Mouse (Mus musculus): ENCODE measurements around the gene Large2.

Gene Large2

DNA sequence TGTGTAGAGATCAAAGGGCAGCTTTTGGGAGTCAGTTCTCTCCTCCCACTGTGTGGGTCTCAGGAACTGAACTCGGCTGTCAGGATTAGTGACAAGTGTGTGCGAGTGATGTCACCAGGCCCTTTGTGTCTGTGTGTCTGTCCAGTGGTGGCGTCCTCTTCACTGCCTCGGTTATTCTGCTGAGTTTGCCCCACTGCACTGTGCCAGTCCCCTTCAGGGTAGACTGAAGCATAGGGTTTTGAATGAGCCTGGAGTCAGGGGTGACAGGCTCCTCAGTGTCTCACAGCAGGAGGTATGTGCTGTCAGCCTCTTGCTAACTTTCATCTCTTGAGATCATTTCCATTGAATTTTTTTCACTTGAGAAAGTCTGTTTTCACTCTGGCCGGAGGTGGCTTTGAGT, 21.3 kb downstream of the Large2 start:
- in situ Hi-C loops (cut with MboI; ENCODE audit: low pct_unique_long_range_greater_than_20kb in 1 of 2, low sequenced_read_pairs in 2 of 2, unreplicated experiment in 1 of 2) = no loop called here

DNA sequence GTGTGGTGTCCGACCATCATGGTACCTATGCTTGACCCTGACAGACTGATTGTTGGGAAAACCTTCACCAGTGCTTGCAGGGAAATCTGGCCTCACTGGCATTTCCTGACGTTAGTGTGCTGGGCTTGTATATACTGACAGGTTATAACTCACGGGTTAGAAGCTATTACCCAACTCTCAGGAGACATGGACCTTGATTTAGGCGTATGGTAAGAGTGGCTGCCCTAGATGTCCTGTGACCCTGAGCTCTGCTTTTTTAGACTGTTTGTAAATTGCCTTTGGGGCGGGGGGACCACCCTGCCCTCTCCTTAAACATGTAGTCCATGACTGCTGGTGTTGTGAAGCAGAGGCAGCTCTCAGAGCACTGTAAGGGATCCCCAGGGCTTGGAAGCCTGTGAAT, 24.0 kb downstream of the Large2 start:
- in situ Hi-C loops (cut with MboI; ENCODE audit: low pct_unique_long_range_greater_than_20kb in 1 of 2, low sequenced_read_pairs in 2 of 2, unreplicated experiment in 1 of 2) = no loop called here

DNA sequence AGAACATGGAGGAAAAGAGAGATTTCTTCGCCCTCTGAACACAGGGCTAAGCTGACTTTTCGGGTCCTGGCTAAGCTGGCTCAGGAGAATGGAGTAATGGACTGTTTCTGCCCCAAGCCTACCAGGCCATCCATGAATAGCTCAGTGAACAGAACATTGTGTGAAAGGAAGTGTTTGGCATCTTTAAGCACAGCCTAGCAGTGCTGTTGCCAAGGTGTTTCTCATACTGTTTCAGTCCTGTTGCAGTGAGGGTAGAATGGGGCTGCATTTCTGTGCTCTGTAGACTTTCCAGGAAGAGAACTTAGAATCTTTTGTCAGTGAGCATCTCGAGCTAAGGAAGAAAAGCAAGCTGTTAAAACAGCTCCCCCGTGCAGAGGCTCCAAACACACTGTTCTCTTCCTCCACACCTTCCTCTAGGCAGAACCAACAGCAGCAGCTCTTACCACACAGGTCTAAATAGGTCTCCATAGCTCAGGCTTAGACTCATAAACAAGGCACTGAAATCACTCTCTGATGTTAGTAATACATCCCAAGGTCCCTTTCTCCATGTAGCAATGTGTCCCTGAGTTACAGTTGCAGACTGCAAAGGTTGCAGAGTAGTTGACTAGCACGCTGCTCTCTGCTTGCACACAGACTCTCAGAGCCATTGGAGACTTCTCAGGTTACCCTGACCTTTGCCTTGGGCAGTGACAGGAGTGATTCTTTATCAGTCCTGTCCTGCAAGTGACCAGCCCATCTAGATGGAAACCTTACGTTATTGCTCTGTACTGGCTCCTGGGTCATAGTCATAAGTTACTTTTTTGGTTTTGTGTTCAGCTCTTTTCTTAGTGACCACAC, 24.9 kb downstream of the Large2 start:
- in situ Hi-C loops (cut with MboI; ENCODE audit: low pct_unique_long_range_greater_than_20kb in 1 of 2, low sequenced_read_pairs in 2 of 2, unreplicated experiment in 1 of 2) = no loop called here

GRCm38 (mm10) chr2:92347191-92347590, 27.5 kb downstream of the Large2 start:
- in situ Hi-C loops (cut with MboI; ENCODE audit: low pct_unique_long_range_greater_than_20kb in 1 of 2, low sequenced_read_pairs in 2 of 2, unreplicated experiment in 1 of 2) = no loop called here

- in situ Hi-C loops (cut with MboI; ENCODE audit: low pct_unique_long_range_greater_than_20kb in 1 of 2, low sequenced_read_pairs in 2 of 2, unreplicated experiment in 1 of 2) = no loop called here
Measured at GRCm38 (mm10) chr2:92342418-92342817, 32.3 kb downstream of the Large2 start.

DNA sequence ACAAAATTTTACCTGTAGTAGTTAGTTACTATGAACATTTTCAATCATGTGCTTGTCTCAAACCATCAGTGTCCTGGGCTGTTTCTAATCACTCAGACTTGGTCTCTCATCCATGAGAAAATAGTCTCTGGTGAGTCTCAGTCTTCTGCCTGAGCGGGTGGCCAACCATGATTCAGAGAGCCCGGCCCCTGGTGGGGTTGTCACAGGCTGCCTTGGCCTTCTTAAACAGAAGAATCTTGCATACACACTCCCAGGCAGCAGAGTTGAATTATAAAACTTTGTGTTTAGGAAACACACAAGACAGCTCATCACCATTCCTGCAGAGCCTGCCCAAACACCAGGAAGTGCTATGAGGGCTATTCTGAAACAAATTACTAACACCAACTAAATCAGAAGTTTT, 42.8 kb downstream of the Large2 start:
- in situ Hi-C loops (cut with MboI; ENCODE audit: low pct_unique_long_range_greater_than_20kb in 1 of 2, low sequenced_read_pairs in 2 of 2, unreplicated experiment in 1 of 2) = no loop called here

DNA sequence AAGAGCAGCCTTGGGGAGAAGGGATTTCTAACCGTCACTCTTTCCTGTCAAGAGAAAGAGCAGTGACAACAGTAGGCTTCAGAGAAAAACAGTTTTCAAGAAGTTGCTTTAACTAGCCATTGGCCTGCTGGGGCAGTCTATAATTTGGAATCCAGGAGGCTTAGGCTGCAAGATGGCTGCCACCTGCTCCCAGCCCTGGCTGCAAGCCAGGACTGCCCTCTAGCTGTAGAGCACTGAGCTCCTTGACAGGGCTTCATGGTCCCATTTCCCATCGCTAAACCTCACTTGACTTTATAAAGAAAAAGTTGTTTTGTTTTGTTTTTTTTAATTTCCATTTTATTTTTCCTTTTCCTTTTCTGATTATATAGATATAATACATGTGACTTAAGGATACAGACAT, 43.3 kb downstream of the Large2 start:
- in situ Hi-C loops (cut with MboI; ENCODE audit: low pct_unique_long_range_greater_than_20kb in 1 of 2, low sequenced_read_pairs in 2 of 2, unreplicated experiment in 1 of 2) = no loop called here

GRCm38 (mm10) chr2:92330840-92331239, 43.8 kb downstream of the Large2 start:
- in situ Hi-C loops (cut with MboI; ENCODE audit: low pct_unique_long_range_greater_than_20kb in 1 of 2, low sequenced_read_pairs in 2 of 2, unreplicated experiment in 1 of 2) = no loop called here

DNA sequence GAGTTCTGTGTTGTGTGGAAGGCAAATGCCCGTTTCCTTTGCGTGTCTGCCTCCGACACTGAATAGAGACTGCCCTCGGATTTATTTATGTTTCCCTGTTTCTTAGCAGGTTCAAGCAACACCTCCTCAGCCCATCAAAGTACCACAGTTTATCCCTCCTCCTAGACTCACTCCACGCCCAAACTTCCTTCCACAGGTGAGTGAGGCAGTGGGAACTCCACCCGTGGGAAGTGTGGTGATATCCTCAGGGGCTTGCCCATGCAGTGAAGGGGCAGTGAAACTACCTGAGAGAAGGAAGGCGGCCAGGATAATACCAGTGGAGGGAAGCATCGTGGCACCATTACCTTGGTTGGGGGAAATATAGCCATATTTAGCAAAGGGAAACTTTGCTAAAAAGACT, 46.5 kb downstream of the Large2 start:
- in situ Hi-C loops (cut with MboI; ENCODE audit: low pct_unique_long_range_greater_than_20kb in 1 of 2, low sequenced_read_pairs in 2 of 2, unreplicated experiment in 1 of 2) = no loop called here

- in situ Hi-C loops (cut with MboI; ENCODE audit: low pct_unique_long_range_greater_than_20kb in 1 of 2, low sequenced_read_pairs in 2 of 2, unreplicated experiment in 1 of 2) = no loop called here
Measured at GRCm38 (mm10) chr2:92327601-92328000, 47.1 kb downstream of the Large2 start.

- in situ Hi-C loops (cut with MboI; ENCODE audit: low pct_unique_long_range_greater_than_20kb in 1 of 2, low sequenced_read_pairs in 2 of 2, unreplicated experiment in 1 of 2) = no loop called here
Measured at GRCm38 (mm10) chr2:92326221-92326620, 48.4 kb downstream of the Large2 start.

GRCm38 (mm10) chr2:92325676-92326075, 49.0 kb downstream of the Large2 start:
- in situ Hi-C loops (cut with MboI; ENCODE audit: low pct_unique_long_range_greater_than_20kb in 1 of 2, low sequenced_read_pairs in 2 of 2, unreplicated experiment in 1 of 2) = no loop called here

- in situ Hi-C loops (cut with MboI; ENCODE audit: low pct_unique_long_range_greater_than_20kb in 1 of 2, low sequenced_read_pairs in 2 of 2, unreplicated experiment in 1 of 2) = no loop called here
Measured at GRCm38 (mm10) chr2:92322669-92323068, 52.0 kb downstream of the Large2 start.

- in situ Hi-C loops (cut with MboI; ENCODE audit: low pct_unique_long_range_greater_than_20kb in 1 of 2, low sequenced_read_pairs in 2 of 2, unreplicated experiment in 1 of 2) = loop anchor here in 1 of 2 experiments (10.0 kb wide), 1 partner anchor 322 kb away; no protein-coding TSS in a partner anchor
Measured at GRCm38 (mm10) chr2:92317228-92317627, 57.4 kb downstream of the Large2 start.

DNA sequence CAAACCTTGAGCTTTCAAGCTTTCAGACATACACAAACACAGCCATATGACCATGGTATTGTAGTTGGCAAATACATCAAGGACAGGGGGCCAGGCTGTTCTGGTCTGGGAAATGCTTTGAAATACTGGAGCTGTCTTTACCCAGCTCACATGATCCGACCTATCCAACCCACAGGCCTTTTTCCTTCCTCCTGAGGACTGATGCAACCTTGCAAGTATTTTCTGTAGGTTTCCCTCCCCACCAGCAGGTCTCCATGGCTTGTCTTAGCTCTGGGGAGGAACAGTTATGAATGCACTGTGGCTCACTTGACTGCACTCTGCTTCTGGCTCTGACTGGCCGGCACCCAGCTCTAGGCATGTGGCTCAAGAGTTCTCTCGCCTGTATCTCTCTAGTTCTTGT, 58.0 kb downstream of the Large2 start:
- in situ Hi-C loops (cut with MboI; ENCODE audit: low pct_unique_long_range_greater_than_20kb in 1 of 2, low sequenced_read_pairs in 2 of 2, unreplicated experiment in 1 of 2) = loop anchor here in 1 of 2 experiments (10.0 kb wide), 1 partner anchor 322 kb away; no protein-coding TSS in a partner anchor
